ENCODE assay signal across 8 mouse cellular contexts in genomic region chrX:103067107-103067506, GRCm38 (mm10).
DNase-seq lines count a peak whose midpoint lies in the region; ATAC-seq and TF ChIP-seq lines count a peak whose summit lies in the region.
"Not testable (repeated sequence)": the region's sequence is repeated elsewhere in the genome, so short reads cannot be mapped to it uniquely, and the experiment has no call there.

No protein-coding gene starts in this region.

- WGBS in embryonic facial prominence, embryonic 11.5 days: no CpG with 5 or more reads among the region's 45 CpGs
- WGBS in forebrain, embryonic 15.5 days: no CpG with 5 or more reads among the region's 45 CpGs
- no CpG with 5 or more reads among the region's 45 CpGs for WGBS in heart, embryonic 15.5 days
- WGBS in hindbrain, postnatal 0 days: no CpG with 5 or more reads among the region's 45 CpGs
- WGBS in kidney, embryonic 15.5 days: no CpG with 5 or more reads among the region's 45 CpGs
- WGBS in lung, postnatal 0 days: no CpG with 5 or more reads among the region's 45 CpGs
- no CpG with 5 or more reads among the region's 45 CpGs for WGBS in midbrain, embryonic 15.5 days
- WGBS in neural tube, embryonic 14.5 days: no CpG with 5 or more reads among the region's 45 CpGs

- H3K4me1 ChIP-seq in embryonic facial prominence, embryonic 11.5 days (ENCODE audit: control insufficient read depth, insufficient read depth, low read length); forebrain, embryonic 15.5 days; heart, embryonic 15.5 days (replicated peaks); hindbrain, postnatal 0 days (ENCODE audit: insufficient read depth, low read length); kidney, embryonic 15.5 days; lung, postnatal 0 days (ENCODE audit: insufficient read depth, low read depth, low read length); midbrain, embryonic 15.5 days; neural tube, embryonic 14.5 days (ENCODE audit: control insufficient read depth, insufficient read depth, low read length): not testable (repeated sequence)

- not testable (repeated sequence) for DNase-seq in embryonic facial prominence, embryonic 11.5 days (ENCODE audit: low spot score); hindbrain, postnatal 0 days (ENCODE audit: low spot score); lung, postnatal 0 days (ENCODE audit: low spot score)

- not testable (repeated sequence) for H3K4me2 ChIP-seq in embryonic facial prominence, embryonic 11.5 days (ENCODE audit: low read depth, low read length); forebrain, embryonic 15.5 days (replicated peaks); heart, embryonic 15.5 days; hindbrain, postnatal 0 days (ENCODE audit: low read depth, low read length); kidney, embryonic 15.5 days; lung, postnatal 0 days (replicated peaks; ENCODE audit: low read depth, low read length); midbrain, embryonic 15.5 days; neural tube, embryonic 14.5 days (ENCODE audit: low read depth, low read length)

- not testable (repeated sequence) for H3K27me3 ChIP-seq in embryonic facial prominence, embryonic 11.5 days (ENCODE audit: control insufficient read depth, insufficient read depth, low read length); forebrain, embryonic 15.5 days; heart, embryonic 15.5 days; hindbrain, postnatal 0 days (ENCODE audit: insufficient read depth, low read length); kidney, embryonic 15.5 days; lung, postnatal 0 days (replicated peaks; ENCODE audit: insufficient read depth, low read length); midbrain, embryonic 15.5 days (replicated peaks); neural tube, embryonic 14.5 days (ENCODE audit: control insufficient read depth, insufficient read depth, low read length)

- H3K9ac ChIP-seq in embryonic facial prominence, embryonic 11.5 days (replicated peaks; ENCODE audit: low read length); forebrain, embryonic 15.5 days (replicated peaks); heart, embryonic 15.5 days; hindbrain, postnatal 0 days (replicated peaks; ENCODE audit: low read length); kidney, embryonic 15.5 days; lung, postnatal 0 days (replicated peaks; ENCODE audit: low read depth); midbrain, embryonic 15.5 days; neural tube, embryonic 14.5 days (replicated peaks; ENCODE audit: low read depth, low read length): not testable (repeated sequence)

- ATAC-seq in embryonic facial prominence, embryonic 11.5 days (replicated peaks; ENCODE audit: insufficient number of reproducible peaks, low FRiP score, low TSS enrichment, low read depth): 0 out of 2 replicates have a peak, but pooled peaks have one; percentile 42
- ATAC-seq in forebrain, embryonic 15.5 days (replicated peaks): peak; percentile 47; the same call in 1 of the 2 replicates
- ATAC-seq in heart, embryonic 15.5 days (replicated peaks; ENCODE audit: insufficient number of reproducible peaks, insufficient read depth, low FRiP score, low read depth): 0 out of 2 replicates have a peak, but pooled peaks have one; percentile 27
- peak; percentile 9; the same call in 1 of the 2 replicates for ATAC-seq in hindbrain, postnatal 0 days
- peak; percentile 52 for ATAC-seq in kidney, embryonic 15.5 days (replicated peaks; ENCODE audit: low FRiP score)
- peak; percentile 25; the same call in 1 of the 2 replicates for ATAC-seq in lung, postnatal 0 days
- ATAC-seq in midbrain, embryonic 15.5 days (replicated peaks): peak; percentile 38; the same call in 1 of the 2 replicates
- ATAC-seq in neural tube, embryonic 14.5 days (ENCODE audit: low read depth): peak; percentile 30

- TF ChIP-seq EP300 in lung, postnatal 0 days (IDR thresholded peaks at IDR 0.05): not testable (repeated sequence)

- H3K4me3 ChIP-seq in embryonic facial prominence, embryonic 11.5 days (ENCODE audit: low read depth, low read length); forebrain, embryonic 15.5 days; heart, embryonic 15.5 days; hindbrain, postnatal 0 days (ENCODE audit: low read length); kidney, embryonic 15.5 days (replicated peaks); lung, postnatal 0 days (ENCODE audit: low read depth, low read length); midbrain, embryonic 15.5 days; neural tube, embryonic 14.5 days (ENCODE audit: low read depth, low read length): not testable (repeated sequence)

- not testable (repeated sequence) for H3K9me3 ChIP-seq in embryonic facial prominence, embryonic 11.5 days (replicated peaks; ENCODE audit: control insufficient read depth, low read length); forebrain, embryonic 15.5 days; heart, embryonic 15.5 days (replicated peaks); hindbrain, postnatal 0 days (ENCODE audit: low read length); kidney, embryonic 15.5 days (replicated peaks); lung, postnatal 0 days (ENCODE audit: low read length); midbrain, embryonic 15.5 days; neural tube, embryonic 14.5 days (ENCODE audit: control insufficient read depth, low read length)

- not testable (repeated sequence) for H3K36me3 ChIP-seq in embryonic facial prominence, embryonic 11.5 days (replicated peaks; ENCODE audit: control insufficient read depth, insufficient read depth, low read depth, low read length); forebrain, embryonic 15.5 days; heart, embryonic 15.5 days; hindbrain, postnatal 0 days (ENCODE audit: insufficient read depth, low read length); kidney, embryonic 15.5 days; lung, postnatal 0 days (ENCODE audit: insufficient read depth, low read length); midbrain, embryonic 15.5 days (replicated peaks); neural tube, embryonic 14.5 days (ENCODE audit: control insufficient read depth, insufficient read depth, low read length)

- H3K27ac ChIP-seq in embryonic facial prominence, embryonic 11.5 days (replicated peaks; ENCODE audit: low read depth, low read length); forebrain, embryonic 15.5 days (replicated peaks); heart, embryonic 15.5 days; hindbrain, postnatal 0 days; kidney, embryonic 15.5 days; lung, postnatal 0 days (ENCODE audit: low read length); midbrain, embryonic 15.5 days; neural tube, embryonic 14.5 days (ENCODE audit: low read depth, low read length): not testable (repeated sequence)

- TF ChIP-seq CTCF in hindbrain, postnatal 0 days (IDR thresholded peaks at IDR 0.05; ENCODE audit: low read depth); lung, postnatal 0 days (IDR thresholded peaks at IDR 0.05): not testable (repeated sequence)
